Mouse (Mus musculus) embryonic fibroblast, embryonic 13.5 days (primary cell): Measurements from ENCODE around the gene Thop1.

Source experiments
- CTCF ChIP-seq: IDR thresholded peaks from 2 replicates; pipeline ENCODE4 v1.5.1; 2011; ENCODE audit warnings: mild to moderate bottlenecking, control low read depth, low read length, moderate library complexity, borderline replicate concordance; ENCODE audit not compliant: insufficient read depth
- POLR2A ChIP-seq: IDR thresholded peaks from 2 replicates; pipeline ENCODE4 v1.6.1; 2011; ENCODE audit warnings: low read depth, mild to moderate bottlenecking, control low read depth, low read length, moderate library complexity

GRCm38 (mm10) chr10:81119625-81120024, 49.8 kb downstream of the Thop1 start:
- no peak for TF ChIP-seq CTCF
- no peak for TF ChIP-seq POLR2A
